Mouse (Mus musculus) skeletal muscle tissue, adult 2 months (tissue): ENCODE data around the gene Gosr2.
A peak's percentile ranks its signal among the peaks of the same experiment; 100 is the strongest.
"Not testable (repeated sequence)": the region's sequence is repeated elsewhere in the genome, so short reads cannot be mapped to it uniquely, and the experiment has no call there.

ENCODE experiments used
- DNase-seq: peaks from one replicate; pipeline ENCODE4 v3.0.0-alpha.2; 2012; ENCODE audit warnings: low read depth, low spot score

Gene Gosr2

DNA sequence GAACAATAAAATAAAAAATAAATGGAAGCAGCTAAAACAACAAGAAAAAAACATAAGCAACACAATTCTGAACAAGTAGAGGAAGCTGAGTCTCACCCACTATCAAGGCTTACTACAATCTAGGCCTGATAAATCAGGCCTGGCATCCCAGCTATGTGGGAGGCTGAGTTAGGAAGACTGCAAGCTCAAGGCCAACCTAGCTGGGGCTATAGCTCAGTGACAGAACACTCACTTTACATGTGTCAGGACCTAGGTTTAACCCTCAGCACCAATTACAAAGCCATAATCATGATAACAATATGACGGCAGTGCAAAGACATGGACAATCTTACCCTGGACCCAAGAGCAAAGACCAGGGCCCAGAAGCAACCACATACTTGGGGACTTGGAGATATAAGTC lies 6.7 kb downstream of the Gosr2 start:
- no peak for DNase-seq

DNA sequence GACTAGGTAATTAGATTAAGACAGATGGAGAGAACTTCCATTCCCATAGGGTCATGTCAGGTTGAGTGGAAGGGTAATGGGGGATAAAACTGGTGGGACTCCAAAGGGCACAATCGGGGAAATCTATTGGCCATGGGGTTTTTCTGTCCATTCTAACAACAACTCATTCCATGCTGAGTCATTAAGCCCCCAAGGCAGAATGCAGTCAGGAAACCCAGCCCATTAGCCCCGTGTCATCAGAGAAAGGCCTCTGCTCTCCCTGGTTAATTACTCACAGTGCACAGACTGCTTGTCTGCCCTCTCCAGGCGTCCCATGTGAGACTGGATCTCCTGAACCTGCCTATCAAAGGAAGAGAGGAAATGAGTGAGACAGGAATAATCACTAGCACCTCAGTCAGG lies 8.7 kb downstream of the Gosr2 start:
- no peak for DNase-seq

DNA sequence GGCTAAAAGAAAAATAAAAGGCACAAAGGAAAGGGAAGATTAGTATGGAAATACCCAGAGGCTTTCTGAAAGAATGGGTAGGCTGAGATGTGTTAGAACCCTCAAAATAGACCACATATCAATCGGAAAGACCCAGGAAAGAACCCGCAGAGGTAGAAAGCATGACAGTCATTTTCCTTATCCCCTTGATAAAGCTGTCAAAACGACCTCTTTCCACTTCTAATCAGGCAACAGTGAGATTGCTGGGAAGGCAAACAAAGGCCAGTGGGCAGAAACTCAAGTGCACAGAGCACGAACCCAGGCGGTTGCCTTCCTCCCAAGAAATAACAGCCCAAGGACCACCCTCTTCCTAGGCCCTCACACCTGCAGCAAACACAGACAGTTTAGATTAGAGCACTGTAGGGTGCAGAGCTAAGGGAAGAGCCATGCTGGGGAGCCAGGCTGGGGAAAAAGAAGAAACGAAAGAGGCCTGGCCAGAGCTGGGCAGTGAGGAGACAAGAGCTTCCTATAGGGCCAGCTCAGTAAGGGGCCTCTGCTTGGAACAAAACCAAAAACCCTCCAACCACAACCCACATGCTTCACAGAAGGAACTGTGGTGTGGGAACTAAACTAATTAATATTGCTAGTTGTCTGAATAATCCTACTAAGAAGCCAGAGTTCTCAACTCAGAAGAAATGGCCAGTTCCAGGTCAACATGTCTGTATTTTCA lies 9.3 kb downstream of the Gosr2 start:
- no peak for DNase-seq

DNA sequence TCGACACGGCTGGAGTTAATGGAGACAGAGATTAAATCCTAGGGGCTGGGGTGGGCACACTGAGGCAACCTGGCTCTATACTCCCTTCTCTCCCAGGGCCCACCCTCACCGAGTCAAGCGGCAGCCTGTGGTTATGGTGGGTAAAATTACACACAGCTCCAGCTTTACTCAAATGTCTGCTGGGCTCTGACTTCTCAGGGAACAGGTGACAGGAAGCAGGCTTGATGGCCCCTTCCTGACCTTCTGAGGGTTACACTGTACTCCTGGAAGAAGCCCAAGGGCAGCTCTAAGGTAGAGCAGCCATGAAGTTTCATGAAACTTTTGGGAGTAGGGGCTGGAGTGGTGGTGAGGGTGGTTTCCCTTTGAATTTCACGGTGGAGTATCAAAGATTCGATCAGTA lies 11.0 kb downstream of the Gosr2 start:
- DNase-seq = peak; percentile 42

DNA sequence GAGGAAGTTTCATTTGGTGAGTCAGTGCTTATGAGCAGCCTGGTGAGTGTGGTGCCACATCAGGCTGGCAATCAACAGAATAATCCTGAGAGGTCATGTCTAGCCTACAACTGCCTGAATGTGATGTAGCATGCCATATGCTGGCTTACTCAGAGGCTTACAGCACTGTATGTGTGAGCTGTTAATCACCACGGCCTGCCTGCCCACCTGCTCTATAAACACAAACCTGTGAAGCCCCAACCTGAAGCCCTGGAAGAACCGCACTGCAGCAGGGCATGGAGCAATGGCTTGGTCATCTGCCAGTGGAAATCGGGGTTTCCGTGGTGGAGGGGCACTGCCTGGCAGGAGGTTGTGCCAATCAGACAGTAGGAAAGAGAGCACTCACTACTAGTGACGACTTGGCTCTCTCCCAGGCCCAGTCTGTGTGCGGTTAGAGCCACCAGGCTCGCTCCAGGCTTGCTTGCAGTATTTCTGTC lies 12.4 kb downstream of the Gosr2 start:
- no peak for DNase-seq

DNA sequence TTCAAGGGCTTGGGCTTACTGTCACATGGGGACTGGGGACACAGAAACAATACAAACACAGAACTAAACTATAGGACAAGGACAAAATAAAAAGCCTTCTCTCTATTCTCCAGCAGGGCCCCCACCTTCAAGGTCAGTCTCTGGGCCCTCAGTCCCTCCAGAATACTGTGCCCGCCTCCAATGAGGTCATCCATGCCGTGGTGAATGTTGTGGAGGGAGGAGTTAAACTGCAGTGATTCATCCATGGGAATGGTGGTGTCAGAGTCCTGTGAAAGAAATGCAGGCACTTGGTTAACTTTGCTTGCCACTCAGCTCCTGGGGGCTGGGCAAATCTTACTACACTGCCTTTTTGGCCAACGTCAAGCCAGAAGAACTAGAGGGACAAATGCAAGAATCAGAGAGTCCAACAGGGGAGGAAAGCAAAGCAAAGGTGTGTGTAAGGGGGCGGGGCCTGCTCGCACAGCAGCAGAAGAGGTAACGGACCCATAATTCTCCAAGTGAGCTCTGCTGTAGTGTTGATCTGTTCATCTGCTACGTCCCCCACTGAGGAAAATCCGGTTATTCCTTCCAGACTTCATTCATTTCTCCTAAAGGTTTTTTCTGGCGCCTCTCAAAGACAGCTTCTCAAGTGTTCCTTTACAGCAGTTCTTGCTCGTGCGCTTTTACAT lies 13.9 kb downstream of the Gosr2 start:
- no peak for DNase-seq

DNA sequence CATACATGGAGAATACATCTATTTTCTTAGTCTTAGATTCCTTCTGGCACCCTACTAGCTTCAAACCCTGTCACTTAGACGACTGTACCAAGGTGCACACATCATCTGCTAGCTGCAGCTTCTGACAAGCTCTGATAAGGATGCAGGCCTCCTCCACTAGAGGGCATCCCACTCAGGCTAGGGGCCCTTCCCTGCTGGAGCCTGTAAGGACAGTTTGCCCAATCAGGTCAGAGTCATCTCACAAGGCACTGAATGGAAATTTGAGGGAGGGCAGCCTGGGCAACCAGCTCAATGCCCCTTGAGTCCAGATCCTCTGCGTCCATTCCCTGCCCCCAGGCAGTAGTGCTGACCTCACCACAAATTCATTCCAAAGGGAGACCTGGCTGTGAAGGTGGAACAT lies 20.7 kb downstream of the Gosr2 start:
- not testable (repeated sequence) for DNase-seq

DNA sequence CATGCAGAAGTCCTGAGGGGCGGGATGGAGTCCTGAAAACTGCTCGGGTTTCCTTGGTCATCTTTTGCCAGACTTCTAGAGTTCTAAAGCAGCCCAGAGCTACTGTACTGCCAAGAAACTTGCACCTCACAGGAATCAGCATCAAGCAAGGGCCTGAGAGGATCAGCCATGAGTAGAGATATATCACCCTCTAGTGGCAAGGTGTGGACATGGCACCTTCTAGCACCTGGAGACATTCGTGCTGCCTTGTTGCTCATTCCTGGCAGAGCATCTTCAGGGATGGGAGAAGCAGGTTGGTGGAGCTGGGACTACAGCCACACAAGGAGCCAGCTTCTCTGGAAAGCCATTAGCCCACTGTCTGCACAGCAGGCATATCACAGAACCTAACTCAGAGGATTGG lies 22.1 kb downstream of the Gosr2 start:
- DNase-seq = no peak

DNA sequence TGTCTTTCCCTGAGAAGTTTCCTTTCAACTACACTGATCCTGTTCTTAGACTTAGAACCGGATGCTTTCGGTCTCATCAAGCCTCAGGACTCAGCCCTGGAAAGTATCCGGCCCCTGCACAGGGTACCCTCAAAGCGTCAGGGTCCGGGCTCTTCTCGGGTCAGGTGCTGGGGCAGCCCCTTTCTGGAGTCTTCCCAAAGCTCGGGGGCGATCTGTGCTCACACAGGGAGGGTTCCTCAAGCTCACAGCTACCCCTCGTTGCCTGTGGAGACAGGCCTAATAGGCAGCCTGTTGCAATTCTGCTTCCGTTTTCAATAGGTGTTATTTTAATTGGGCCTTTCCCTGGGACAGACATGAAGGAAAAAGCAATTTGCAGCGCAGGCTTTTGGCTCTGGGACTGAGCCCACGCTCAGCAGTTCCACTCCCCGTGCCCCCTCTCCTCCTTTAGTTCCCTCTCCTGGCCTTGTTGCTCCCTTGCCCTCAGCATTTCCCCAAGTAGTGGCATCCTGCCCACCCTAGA lies 30.7 kb downstream of the Gosr2 start:
- no peak for DNase-seq

DNA sequence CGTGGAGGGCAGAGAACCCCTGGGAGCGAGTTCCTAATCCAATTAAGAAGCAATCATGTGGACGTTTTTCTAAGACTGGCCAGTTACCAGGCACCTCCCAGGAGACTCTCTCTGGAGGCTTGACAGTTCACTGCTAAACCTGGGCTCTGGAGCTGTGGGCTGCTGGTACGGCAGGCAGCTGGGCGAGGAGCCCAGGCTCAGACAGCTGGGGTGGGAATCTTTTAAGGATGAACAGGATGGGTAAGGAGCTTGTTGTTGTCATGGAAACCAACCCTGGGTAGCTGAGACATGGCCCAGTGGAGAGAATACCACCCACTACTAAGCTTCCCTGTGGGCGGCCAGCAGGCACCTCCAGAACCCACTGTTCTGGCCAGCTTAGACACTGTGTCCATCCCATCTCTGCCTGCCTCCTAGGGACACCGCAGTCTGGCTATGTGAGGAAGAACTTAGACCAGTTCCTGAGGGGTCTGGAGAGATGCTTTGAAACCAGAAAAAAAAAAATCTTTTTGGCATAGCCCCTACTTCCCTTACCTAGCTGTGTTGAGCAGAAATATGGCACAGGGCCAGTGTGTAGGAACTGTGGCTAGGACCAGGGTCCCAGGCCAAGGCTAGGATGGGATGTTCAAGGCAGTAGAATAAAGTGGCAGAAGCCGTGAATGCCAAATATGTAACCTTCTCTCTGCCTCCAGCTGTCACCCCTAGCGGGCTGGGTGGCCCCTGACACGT lies 31.4 kb downstream of the Gosr2 start:
- no peak for DNase-seq

DNA sequence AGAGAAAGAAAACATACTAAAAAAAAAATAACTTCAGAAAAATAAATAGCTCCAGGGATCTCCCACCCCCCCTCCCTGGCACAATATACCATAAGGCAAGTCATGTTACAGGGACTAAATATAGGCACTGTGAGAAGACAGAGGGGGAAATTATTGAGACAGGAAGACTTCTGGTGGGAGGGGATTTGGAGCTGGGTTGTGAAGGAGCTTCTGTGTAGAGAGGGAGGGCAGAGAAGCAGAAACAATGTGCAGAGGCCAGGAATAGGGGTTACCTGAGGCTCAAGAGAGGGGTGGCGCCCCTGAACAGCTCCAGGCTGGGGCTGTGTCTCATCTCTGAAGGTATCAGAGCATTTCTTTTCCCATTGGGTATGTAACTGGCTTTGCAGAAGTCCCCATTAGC lies 32.0 kb downstream of the Gosr2 start:
- DNase-seq = no peak

DNA sequence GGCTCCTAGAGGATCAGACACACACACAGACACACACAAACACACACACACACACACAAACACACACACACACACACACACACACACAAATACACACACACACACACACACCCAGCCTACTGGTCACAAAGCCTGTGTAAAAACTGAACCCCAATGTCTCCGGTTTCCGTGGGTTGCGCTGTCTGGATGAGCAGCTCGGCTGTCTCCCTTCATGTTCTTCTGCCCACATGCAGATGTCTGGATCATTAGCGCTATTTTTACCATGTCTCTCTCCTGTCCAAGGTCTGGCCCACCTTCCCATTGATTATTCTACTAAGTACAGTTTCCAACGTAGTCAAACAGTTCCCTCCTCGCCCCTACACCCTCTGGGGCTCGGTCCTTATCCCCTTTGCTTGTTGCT lies 34.6 kb downstream of the Gosr2 start:
- DNase-seq = no peak

DNA sequence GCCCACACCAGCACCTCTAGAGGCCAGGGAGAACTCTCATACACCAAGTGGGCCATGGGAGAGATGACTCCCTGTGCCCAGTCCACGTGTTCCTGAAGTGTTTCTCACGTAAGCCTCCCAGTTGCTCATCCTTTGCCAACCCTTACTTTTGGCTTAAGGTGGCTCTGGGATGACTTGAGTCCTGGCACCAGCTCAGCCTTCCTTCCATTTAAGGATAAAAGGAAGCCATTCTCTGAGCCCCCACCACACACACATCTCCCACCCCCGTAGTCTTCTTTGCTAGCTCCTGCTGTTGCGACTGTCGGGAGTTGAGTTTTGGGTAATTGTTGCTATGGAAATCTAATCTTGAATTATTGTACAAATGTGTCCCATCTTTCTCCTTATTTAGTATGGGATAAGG lies 35.2 kb downstream of the Gosr2 start:
- no peak for DNase-seq

DNA sequence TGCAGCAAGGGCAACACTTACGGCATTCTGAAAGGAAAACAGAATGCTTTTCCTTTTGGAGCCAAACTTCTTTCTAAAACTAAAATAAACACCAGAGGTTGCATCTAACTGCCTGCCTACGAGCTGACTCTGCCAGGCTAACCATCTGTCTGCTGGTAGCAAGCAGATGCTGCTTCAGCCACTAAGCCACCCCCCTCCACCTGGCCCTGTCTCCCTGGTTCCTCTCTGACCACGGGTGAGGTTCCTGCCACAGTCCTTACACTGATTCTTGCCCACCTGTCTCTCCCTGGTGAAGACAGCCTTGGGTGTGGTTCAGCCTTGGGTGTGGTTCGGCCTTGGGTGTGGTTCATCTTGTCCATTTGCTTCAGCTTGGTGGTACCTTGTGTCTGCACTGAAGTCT lies 35.8 kb downstream of the Gosr2 start:
- DNase-seq = no peak

DNA sequence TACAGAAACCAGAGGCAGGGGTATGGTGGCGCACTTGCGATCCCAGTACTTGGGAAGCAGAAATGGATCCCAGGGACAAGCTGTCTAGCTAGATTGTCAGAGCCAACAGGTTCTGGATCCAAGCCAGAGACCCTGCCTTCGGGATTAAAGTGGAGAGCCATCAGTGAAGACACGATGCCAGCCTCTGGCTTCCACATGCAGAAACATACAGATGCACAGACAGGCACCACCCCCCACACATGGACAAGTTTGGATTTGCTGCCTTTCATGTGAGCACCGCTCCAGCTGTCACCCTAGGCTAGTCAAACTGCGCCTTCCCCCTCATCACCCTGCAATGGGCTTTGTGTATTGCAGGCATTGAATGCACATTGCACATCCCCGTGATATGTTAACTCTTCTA lies 39.5 kb downstream of the Gosr2 start:
- no peak for DNase-seq

DNA sequence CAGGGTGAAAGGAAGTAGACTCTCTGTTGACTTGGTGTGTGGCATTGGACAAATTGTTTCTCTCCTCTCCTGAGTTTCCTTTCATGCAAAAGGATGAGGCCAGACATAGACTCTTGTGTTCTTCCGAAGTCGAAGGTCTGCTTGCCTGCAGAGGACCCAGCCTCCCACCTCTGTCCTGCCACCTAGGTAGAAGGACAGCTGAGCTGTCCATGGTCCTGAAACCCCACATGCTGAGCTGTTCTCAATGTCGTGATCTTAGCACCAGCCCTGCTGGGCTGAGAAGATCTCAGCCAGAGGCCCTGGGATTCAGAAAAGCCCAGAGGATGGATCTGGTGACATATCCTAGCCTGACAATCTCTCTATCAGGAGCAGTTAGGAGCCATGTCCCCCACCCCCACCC lies 41.2 kb downstream of the Gosr2 start:
- DNase-seq = no peak

DNA sequence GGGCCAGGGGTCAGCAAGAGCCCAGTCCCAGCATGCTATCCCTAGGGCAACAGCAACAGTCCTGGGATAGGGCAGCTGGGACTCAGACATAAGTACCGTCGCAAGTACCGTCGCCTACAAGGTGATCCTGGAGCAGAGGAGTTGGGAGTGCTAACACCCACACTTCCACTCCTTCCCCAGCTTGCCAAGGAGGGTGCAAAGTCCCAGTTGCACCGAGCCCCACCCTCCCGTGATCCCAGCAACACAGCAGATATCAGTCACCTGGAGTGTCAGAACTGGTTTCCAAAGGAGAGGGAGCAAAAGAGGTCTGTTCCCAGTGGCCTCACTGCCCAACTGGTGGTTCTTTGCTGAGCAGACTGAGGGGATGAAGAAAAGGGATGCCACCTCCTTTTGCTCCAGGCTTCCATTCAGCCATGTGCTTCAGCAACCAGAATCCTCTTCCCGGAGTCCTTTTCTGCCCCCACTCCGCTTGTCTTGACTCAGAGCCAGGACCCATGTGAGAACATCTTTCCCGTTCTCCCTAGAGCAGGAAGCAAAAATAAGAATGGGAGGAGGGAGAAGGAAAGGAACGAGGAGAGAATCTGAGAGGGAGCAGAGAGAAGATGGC lies 44.2 kb downstream of the Gosr2 start:
- DNase-seq = no peak

DNA sequence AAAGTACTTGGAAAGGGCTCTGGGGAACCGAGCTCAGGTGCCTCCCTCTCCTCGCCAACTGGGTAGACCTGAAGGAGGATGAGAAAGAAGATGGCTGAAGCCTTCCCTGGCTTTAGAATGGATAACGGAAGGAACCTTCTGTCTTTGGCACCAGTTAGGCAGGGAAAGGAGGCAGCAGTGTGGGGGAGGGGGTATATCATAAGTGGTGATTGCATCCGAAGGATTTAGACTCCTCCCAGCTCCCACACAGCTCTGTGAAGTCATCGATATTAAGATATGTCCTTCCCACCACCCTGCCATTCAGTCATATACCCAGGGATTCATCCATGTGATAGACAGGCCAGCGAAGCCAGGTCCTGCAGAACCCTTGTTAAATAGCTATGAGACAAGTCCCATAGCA lies 46.3 kb downstream of the Gosr2 start:
- no peak for DNase-seq

DNA sequence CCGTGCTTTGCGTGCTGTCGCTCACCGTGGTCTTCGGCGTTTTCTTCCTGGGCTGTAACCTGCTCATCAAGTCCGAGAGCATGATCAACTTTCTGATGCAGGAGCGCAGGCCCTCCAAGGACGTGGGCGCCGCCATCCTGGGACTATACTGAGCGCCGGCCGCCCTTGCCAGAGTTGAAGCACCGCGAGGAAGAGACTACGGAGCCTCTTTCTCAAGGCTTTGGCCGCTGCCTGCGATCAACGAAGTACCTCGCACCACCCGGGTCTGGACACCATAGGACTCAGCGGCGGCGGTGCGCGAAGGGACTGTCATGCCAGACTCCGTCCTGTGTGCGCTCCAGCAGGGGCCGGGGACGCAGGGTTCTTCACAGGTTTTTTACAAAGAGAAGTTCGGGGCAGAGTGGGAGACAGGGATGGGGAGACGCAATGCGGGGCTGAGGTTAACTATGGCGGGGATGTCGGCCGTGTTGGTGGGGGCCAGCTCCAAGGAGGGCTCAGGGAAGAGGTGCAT lies 47.7 kb downstream of the Gosr2 start:
- DNase-seq = no peak

DNA sequence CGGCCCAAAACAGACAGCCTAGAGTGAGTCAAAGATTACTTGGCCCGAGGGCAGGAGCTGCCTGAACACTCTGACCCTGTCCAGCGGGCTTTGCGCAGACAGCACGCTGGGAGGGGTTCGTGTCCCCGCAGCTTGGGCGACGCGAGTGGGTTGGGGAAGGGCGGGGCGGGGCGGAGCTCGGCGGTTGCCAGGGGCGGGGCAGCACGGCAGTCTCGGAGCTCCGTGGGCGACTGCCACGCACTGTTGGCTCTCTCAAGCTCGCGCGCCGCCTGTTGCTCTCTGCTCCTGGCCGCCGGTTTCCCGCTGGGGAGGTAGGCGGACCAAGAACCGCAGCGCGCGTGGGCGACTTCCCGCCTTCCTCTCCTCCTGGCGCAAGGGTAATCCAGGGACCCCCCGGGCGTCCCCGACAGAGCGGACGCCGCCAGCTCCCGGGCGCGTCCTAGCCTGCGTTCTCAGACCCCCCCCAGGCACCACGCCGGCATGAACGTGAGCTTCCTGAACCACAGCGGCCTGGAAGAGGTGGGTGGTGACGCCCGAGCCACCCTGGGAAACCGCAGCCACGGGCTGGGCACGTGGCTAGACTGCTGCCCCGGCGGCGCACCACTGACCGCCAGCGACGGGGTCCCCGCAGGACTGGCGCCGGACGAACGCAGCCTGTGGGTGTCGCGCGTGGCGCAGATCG lies 48.3 kb downstream of the Gosr2 start, which contains the start of gene Rprml:
Gene Rprml, plus strand, starts transcription at position 270 of the 682 bp plus-strand sequence.
- no peak for DNase-seq

DNA sequence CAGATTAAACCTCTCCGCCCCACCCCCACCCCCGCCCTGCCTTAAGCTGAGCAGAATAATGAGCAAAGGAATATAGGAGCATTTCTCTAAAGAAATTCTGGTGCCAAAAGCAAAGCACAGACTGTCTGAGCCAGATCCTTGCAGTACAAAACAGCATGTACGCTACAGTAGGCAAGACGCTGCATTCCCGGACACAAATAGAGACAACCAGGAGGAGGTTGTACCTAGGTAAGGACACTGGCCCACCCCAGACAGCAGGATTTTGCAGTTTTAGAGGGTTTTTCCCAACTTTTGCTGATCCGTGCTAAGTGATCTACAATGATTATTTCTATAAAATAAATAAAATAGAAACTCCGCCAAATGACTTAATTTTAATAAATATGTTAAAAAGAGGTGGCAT lies 49.0 kb downstream of the Gosr2 start:
- no peak for DNase-seq
